Mouse (Mus musculus) mouse trophoblast stem cell (cell line): ENCODE measurements at regions not wholly inside any gene's neighbourhood (a gene's known extent, or its start where the extent isn't known, plus 50 kb on each side); places are given as distances from the start of the nearest gene placed in this dataset.

ENCODE experiments used
- in situ Hi-C, 2 experiments: fragments of 300-500 bp; cut with MseI, MboI; formaldehyde crosslinking; loops; 2 replicates in 1 of 2; 3 replicates in 1 of 2; pipeline ENCODE4 v1.15.1; 2025

GRCm38 (mm10) chr4:97132650-97133049 is 50.3 kb downstream of the Gm10192 start:
- in situ Hi-C loops, result no loop called here

DNA sequence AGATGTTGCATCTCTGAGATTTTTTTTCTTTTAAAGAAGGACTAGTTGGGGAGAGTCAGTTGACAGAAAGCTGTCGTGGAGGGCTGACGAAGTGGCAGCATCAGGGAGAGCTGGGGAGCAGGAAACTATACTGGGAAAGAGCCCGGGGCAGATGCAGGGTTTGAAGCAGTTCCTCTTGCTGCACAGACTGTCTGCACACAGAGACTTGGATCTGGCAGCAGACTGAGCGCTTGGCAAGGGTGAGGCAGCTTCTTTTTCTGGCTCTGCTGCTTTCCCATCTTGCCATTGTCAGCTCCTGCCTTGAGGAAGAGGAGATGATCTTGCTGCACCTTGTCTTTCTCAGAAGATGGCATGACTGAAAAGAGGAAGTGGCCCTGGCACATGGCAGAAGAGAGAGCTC is 55.2 kb downstream of the Gm10192 start:
- in situ Hi-C loops, result no loop called here

DNA sequence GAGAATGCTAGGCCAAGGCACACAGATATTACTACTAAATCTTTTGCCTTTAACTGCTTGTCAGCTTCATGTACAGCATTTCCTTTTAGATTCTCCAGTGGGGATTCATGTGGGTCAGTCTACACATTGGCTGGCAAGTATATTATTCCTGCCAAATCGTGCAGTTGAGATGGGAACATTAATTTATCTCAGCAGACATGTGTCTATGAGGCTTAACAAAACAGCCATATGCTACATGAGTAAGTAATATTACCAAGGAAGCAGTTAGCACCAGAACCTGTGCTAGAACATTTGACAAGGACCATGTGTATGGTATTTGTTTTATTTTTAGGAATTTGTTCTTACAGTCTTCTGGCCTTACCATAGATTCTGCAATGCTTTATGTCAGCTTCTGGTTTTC is 59.1 kb downstream of the Gm10192 start:
- in situ Hi-C loops, result no loop called here

DNA sequence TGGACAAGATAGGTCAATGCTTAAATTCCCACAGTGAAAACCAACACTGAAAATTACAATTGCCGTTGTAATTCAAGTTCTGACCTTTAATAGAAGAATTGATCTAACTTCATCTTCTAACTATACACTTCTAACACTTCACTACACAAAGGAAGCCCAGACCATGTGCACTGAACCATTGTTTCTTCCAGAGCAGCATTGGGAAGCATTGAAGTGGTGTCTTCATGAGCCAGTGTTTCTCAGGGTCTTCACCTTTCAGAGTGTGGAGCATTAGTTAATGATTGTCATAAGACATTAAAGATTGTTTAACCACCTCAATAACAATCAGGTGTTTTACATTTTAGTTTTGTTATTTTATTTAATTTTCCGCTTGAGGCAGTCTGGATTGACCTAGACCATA is 61.0 kb downstream of the Gm10192 start:
- in situ Hi-C loops, result no loop called here

DNA sequence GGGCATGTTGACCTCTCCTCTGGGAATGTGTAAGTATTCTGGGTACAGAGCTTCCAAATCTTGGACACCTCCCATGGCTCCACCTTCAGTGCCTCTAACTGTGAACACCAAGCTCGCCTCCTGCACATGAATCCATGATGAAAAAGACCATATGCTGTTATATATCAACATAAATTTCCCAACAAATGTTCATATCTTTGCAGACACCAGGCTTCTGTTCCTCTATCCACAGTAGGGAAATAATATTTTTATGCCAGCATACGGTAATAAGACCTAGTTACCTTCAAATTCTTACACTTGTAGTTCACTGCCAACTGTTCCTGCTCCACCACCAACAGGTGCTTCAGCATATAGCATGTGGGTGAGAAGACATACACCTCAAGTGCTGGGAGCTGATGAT is 63.5 kb downstream of the Gm10192 start:
- in situ Hi-C loops, result no loop called here

GRCm38 (mm10) chr4:97117016-97117415 is 66.0 kb downstream of the Gm10192 start:
- in situ Hi-C loops, result no loop called here

- in situ Hi-C loops, result no loop called here
Observed at GRCm38 (mm10) chr4:97102752-97103052, 80.3 kb downstream of the Gm10192 start.

- in situ Hi-C loops, result no loop called here
Observed at GRCm38 (mm10) chr4:97101911-97102751, 80.8 kb downstream of the Gm10192 start.

DNA sequence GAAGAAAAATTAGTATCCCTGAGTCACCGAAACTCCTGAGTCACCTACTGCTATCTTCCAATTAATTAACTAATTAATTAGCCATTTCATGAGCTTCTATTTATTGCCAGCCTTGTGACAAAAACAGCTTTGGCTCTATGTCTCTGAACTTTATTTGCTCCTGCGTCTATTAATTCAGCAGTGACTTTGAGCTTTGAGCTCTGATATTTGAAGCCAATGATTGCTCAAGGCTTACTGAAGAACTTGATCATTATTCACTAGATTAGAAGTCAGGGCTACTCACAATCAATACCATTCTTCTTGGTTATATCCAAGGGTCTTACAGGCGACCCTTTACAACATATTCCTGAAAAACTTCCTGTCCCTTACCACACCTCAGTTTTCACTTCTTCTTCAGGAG is 83.2 kb downstream of the Gm10192 start:
- in situ Hi-C loops, result no loop called here

- in situ Hi-C loops, result no loop called here
Observed at GRCm38 (mm10) chr4:97093576-97093975, 89.4 kb downstream of the Gm10192 start.

GRCm38 (mm10) chr4:97050735-97051134 is 132.2 kb downstream of the Gm10192 start:
- in situ Hi-C loops, result no loop called here

- in situ Hi-C loops, result loop anchor here (25.0 kb wide), 2 partner anchors 513 to 688 kb away; no protein-coding TSS in a partner anchor
Observed at GRCm38 (mm10) chr4:97049045-97049674, 133.8 kb downstream of the Gm10192 start.

DNA sequence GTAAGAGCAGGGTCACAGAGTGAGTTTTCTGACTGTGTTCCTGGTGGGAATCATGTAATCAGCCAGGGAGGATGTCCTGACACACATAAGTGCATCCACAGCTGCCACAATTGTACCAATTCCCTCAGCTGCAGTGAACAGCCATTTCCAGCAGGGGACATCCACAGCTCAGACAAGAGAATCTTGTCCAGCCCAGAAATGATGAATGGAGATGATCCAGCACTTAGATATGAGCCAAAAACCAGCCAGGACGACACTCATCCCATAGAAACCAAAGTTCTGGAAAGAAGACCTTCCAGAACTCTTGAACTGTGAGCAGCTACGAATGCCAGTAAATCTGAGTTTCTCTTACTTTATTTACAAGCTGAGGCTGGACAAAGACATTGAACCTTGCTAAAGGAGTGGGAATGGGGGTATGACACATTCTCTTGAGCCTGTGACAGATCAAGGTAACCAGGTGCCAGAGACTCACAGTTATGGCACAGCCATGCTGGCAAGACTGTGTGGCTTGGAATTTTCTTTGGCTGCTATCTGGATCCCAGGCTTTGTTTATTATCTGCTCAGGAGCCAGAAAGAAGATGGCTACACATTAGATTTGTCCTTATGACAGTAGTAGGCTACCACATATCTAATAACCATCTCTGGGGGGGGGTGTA is 145.1 kb downstream of the Gm10192 start:
- in situ Hi-C loops, result loop anchor here (25.0 kb wide), 2 partner anchors 524 to 699 kb away; no protein-coding TSS in a partner anchor

GRCm38 (mm10) chr4:97028938-97029337 is 154.0 kb downstream of the Gm10192 start:
- in situ Hi-C loops, result loop anchor here (25.0 kb wide), 2 partner anchors 533 to 708 kb away; no protein-coding TSS in a partner anchor

DNA sequence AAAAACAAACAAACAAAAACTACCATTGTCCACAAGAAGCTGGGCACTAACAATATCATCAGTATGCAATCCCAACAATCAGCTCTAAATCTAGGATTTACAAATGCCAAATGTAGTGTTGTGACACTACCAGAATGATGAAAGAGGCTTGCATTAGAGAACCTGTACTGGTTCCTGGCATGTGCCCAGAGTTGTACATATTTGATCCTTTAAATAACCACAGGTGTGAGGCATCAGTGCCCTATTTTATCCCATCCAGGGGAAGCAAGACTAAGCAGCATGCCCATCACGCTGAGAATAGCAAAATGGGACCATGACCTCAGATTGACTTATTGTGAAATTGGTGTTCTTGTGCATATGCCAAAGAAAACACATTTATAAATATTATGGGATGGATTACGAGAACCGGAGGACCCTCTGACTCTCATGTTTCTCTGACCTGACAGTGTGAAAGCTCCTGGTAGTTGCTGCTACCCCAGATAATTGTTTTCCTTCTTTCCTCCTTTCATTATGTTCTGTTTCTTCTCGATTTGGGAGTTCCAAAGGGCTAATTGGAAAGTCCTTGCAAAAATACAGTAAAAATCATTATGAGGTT is 157.4 kb downstream of the Gm10192 start:
- in situ Hi-C loops, result loop anchor here (25.0 kb wide), 2 partner anchors 537 to 712 kb away; no protein-coding TSS in a partner anchor

GRCm38 (mm10) chr4:97001321-97001720 is 181.6 kb downstream of the Gm10192 start:
- in situ Hi-C loops, result no loop called here

DNA sequence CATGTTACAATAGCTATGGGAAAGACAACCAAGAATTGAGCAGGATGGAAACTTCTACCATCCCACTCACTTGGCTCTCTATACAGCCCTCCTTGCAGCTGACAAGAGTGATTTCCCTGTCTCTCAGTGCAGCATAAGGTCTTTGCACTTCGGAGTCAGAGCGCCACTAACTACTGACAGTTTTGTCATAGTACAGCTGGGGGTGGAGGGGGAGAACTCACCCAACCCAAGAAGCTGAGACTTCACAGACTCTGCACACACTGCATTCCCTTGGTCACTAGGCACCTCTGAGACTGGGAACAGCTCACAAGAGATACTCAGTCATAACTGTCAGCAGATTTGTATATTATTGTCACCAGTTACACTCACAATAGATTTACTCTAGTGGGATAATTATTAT is 195.3 kb upstream of the Gm12695 start:
- in situ Hi-C loops, result no loop called here

- in situ Hi-C loops, result no loop called here
Observed at GRCm38 (mm10) chr4:96979876-96980275, 194.9 kb upstream of the Gm12695 start.

DNA sequence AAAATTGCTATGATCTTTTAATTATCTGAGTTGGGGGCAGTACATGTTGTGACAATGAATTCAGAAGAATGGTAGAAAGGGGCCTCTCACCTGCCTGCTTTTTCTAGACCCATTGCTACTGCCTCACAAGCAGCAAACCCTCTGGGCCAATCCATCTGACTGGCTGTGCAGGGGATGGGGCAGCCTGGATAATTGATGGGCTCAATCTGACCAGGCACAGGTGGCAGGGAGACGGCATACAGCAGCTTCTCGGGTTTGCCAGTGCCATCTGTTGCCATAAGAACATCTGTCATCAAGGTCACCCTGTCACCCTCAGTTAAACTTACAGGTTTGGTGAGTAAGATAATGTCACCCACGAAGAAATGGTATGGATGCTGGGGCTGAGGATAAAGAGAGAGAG is 189.9 kb upstream of the Gm12695 start:
- in situ Hi-C loops, result no loop called here

- in situ Hi-C loops, result no loop called here
Observed at GRCm38 (mm10) chr4:96973804-96974203, 188.8 kb upstream of the Gm12695 start.

- in situ Hi-C loops, result no loop called here
Observed at GRCm38 (mm10) chr4:96969199-96969598, 184.2 kb upstream of the Gm12695 start.

DNA sequence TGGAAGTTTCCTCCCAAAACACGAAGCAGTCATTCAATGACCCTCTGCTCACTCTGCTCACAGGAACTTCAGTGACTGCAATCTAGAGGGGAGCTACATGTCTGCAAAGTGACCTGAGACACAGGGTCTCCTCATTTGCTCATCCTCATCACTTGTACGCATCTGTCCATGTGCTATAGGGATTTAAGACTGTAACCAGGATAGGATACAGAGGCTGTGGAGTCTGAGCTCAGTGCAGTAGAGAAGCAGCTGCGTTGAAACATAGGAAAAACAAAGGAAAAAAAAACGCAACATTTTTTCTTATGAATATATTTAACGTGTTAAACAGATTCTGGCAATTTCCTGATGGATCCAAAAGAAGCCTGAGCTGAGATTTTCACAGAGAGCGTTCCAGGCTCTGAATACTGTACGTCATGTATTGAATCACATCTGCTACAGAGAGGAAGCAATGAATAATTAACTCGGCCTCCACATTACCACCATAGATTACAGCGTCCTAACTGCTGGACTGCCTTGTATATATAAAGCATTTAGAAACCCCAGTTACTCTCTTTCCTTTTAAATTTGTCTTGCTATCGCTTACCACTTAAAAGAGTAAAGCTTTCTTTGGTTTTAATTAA is 183.7 kb upstream of the Gm12695 start:
- in situ Hi-C loops, result no loop called here
